Mouse (Mus musculus): Measurements from ENCODE around the gene Mrps11. TPM values are rescaled to one million over a fixed set of nuclear protein-coding genes. Genes with fewer than 3 reads are reported as not detected.

Gene Mrps11
- total RNA-seq, 2 experiments from 2014 or later = 37.5 to 40.2 TPM

Other genes with a start within 250 kb of the Mrps11 start
- 100 to 1,000 TPM; 130 to 143 TPM for gene Ntrk3, start 45.1 kb upstream of the Mrps11 start, total RNA-seq (2021)
- 10 to 100 TPM; 23.2 to 24.6 TPM for gene Mrpl46, start 412 bp downstream of the Mrps11 start, total RNA-seq (2021)
- gene Det1, start 64.1 kb downstream of the Mrps11 start, total RNA-seq (2021) = 1 to 10 TPM; 8.2 to 8.4 TPM
- gene Aen, start 112.7 kb downstream of the Mrps11 start, total RNA-seq (2021) = 10 to 100 TPM; 42.3 to 51.3 TPM
- gene Isg20, start 130.3 kb downstream of the Mrps11 start, total RNA-seq (2021) = under 1 TPM in 1 of 2 experiments, not detected in 1; 0.74 TPM

Data from left cerebral cortex, postnatal 4 days (tissue).